Mouse (Mus musculus): ENCODE data around the gene Icam4. TPM values are rescaled to one million over a fixed set of nuclear protein-coding genes. Genes with fewer than 3 reads are reported as not detected.
A peak's percentile ranks its signal among the peaks of the same experiment; 100 is the strongest.

Gene Icam4
- total RNA-seq, 1 experiment from 2014 or later = 4.1 TPM

DNA sequence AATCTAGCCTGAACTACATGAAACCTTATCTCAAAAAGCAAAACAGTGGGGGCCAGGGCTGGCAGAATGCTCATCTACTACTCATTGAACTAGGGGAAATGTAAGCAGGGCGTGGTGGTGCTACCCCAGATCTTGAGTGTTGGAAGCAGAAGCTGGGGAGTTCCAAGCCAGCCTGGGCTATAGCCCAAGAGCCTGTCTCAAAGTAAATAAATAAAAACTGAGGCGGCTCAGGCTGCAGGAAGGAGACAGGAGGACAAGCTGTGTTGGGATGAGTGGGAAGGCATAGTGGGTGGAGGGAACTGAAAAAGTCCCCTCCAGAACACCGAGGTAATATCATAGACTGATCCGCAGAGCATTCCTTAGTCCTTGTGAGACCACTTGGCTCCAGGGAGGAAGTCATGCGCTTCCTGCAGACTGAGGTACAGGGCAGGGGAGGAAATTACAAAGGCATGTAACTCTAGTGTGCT is 17.3 kb upstream of the Icam4 start:
- DNase-seq = no peak

GRCm38 (mm10) chr9:21012368-21012767 is 16.8 kb upstream of the Icam4 start:
- DNase-seq = no peak

GRCm38 (mm10) chr9:21014691-21015570 is 14.2 kb upstream of the Icam4 start:
- DNase-seq = peak; percentile 69

- peak; percentile 80 for DNase-seq
Measured at GRCm38 (mm10) chr9:21015571-21016130, 13.5 kb upstream of the Icam4 start, which contains the start of gene Icam1. Icam1 (plus strand) TSS chr9:21015985.

GRCm38 (mm10) chr9:21016331-21017176 is 12.6 kb upstream of the Icam4 start:
- DNase-seq = no peak

- DNase-seq = no peak
Measured at GRCm38 (mm10) chr9:21017177-21017575, 12.0 kb upstream of the Icam4 start.

DNA sequence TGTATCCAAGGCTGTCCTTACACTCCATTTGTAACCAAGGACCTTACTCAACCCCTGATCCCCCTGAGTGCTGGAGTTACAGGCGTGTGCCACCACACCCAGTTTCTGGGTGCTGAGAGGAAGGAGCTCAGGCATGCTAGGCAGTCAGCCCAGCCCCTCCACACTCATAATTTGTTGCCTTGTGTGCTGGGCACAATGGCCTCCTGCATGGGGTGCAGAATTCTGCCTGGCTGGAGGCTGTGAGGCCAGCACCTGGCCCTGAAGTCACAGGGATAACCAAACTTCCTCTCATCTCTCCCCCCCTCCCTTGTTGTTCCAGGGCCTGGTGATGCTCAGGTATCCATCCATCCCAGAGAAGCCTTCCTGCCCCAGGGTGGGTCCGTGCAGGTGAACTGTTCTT is 10.6 kb upstream of the Icam4 start:
- no peak for DNase-seq

GRCm38 (mm10) chr9:21021363-21021762 is 7.8 kb upstream of the Icam4 start:
- DNase-seq = no peak

GRCm38 (mm10) chr9:21022288-21022687 is 6.9 kb upstream of the Icam4 start:
- no peak for DNase-seq

DNA sequence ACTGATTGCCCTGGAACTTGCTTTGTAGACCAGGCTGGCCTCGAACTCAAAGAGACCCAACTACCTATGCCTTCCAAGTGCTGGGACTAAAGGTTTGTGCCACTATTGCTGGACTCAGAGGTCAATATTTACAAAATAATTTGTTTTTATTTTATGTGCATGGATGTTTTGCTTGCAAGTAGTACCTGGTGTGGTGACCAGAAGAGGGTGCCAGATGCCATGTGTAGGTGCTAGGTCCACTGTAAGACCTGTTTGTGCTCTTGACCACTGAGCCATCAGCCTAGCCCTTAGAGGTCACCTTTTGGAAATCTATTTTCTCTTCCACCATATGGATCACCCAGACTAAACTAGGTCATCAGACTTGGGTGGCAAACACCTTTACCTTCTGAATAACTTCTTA is 6.4 kb upstream of the Icam4 start:
- no peak for DNase-seq

DNA sequence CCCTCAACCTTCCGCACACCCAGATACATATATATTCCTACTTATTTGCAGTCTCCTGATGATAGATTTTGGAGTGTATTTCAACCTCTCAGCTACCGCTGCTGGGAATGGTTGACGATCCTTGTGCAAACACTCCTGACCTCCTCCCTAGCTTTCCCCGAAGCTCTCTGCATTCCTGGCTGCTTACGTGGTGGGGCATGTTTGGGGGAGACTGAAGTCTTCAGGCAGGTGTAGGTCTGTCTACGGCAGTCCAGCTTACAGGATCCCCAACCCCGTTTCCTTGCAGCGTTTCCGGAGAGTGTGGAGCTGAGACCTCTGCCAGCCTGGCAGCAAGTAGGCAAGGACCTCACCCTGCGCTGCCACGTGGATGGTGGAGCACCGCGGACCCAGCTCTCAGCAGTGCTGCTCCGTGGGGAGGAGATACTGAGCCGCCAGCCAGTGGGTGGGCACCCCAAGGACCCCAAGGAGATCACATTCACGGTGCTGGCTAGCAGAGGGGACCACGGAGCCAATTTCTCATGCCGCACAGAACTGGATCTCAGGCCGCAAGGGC is 3.8 kb upstream of the Icam4 start:
- no peak for DNase-seq

DNA sequence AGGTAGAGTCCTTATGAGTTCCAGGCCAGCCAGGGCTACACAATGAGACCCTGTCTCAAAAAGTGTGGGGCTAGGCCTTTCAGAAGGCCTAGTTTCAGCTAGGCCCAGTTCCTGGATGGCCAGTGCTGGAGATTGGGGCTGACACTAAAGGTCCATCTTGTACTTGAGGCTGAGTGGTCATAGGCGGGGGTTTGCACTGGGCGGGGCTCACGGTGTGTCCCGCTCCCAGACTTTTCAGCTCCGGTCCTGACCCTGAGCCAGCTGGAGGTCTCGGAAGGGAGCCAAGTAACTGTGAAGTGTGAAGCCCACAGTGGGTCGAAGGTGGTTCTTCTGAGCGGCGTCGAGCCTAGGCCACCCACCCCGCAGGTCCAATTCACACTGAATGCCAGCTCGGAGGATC is 2.3 kb upstream of the Icam4 start:
- no peak for DNase-seq

GRCm38 (mm10) chr9:21027774-21028290 is 1.3 kb upstream of the Icam4 start:
- no peak for DNase-seq

GRCm38 (mm10) chr9:21028560-21029110 is 538 bp upstream of the Icam4 start:
- DNase-seq = no peak

GRCm38 (mm10) chr9:21030055-21030600 is 955 bp downstream of the Icam4 start:
- no peak for DNase-seq

DNA sequence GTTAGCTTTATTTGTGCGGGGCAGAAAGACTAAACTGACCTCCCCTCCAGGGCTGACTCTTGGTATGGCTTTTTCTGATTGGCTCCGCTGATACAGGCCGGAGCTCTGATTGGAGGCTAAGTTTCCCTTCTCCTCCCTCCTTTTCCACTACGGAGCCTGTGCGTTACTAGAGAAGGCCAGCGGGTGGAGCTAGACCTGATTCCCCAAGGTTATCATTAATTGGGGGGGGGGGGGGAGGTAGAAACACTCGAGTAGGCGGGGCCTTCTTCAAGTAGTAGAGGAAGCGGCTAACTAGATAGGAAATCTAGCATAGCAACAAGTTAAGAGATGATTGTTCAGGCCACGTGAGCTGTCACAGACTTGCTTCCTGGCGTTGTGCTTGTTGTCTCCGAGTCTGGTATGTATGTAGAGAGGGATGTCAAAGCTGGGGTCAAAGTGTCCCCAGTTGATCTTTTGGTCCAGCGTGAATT is 1.6 kb downstream of the Icam4 start:
- peak; percentile 91 for DNase-seq

GRCm38 (mm10) chr9:21031251-21031895 is 2.2 kb downstream of the Icam4 start:
- DNase-seq = peak; percentile 78

DNA sequence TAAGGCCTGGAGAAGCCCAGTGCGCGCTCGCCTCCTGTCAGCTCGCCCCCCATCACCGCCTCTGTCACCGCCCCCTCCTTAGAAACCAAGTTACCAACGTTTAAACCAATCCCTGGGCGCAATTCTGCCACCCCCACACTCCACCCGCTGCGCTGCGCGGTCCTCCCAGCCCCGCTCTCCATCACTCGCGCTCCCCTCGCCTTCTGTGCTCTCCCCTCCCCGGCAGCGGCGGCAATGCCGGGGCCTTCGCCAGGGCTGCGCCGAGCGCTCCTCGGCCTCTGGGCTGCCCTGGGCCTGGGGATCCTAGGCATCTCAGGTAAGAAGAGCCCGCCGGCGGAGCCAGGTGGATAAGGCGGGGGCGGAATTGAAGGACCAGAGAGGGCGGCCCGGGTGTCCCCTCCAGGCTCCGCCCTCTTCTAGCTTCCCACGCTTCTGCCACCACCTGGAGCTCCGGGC is 2.8 kb downstream of the Icam4 start, which contains the start of gene Icam5:
Gene Icam5, plus strand, starts transcription at position 178 of the 456 bp plus-strand sequence.
- peak; percentile 47 for DNase-seq

DNA sequence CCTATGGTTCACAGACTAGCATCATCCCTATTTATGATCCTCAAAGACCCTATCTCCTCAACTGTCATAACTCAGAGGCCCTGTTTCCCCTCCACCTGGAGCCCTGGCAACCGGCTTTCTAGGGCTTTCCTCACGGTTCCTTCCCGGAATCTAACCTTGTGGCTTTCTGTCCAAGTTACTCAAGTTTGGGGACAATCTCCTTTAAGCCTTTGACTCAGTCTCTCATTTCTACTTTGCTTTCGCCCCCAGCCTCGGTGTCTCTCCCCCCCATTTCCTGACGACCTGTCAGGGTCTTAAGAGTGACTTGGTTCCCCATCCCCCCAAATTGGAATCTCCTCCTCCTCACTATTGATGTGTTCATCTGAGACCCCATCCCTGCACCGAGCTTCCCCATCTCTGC is 3.3 kb downstream of the Icam4 start:
- no peak for DNase-seq

GRCm38 (mm10) chr9:21033136-21033535 is 4.0 kb downstream of the Icam4 start:
- peak; percentile 94 for DNase-seq
